Mouse (Mus musculus) olfactory bulb, adult 2 months (tissue): Measurements from ENCODE around the gene Mtfp1.

ENCODE experiments used
- CTCF ChIP-seq: fragments of 200-500 bp; IDR thresholded peaks from 2 replicates; pipeline ENCODE4 v1.5.1; 2012; ENCODE audit warnings: low read depth, mild to moderate bottlenecking, low read length, moderate library complexity; ENCODE audit not compliant: insufficient read depth
- POLR2A ChIP-seq: fragments of 200-500 bp; IDR thresholded peaks from 2 replicates; pipeline ENCODE4 v1.6.1; 2012; ENCODE audit warnings: mild to moderate bottlenecking, low read depth, low read length, moderate library complexity; ENCODE audit not compliant: insufficient read depth

DNA sequence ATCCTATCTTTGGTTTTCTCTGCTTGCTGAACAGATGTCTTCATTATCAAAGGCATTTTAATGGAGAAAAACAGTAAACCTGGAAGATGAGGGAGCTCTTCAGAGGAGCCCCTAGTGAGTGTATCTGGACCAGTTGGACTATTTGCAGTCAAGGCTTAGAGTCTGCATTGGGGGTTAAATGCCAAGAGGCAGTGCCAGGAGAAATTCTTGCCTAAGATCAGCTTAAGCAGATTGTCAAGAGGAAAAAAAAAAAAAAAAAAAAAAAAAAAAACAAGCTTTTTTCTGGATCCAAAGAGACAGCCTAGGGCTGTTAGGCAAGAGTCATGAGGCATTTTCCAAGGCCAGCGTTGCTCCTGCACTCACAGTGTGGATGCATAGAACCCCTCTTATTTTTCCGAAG is 47.5 kb downstream of the Mtfp1 start:
- no peak for TF ChIP-seq POLR2A
- no peak for TF ChIP-seq CTCF
